Mouse (Mus musculus) cerebellum, adult 2 months (tissue): ENCODE data around the gene Hcfc1r1. TPM values are rescaled to one million over a fixed set of nuclear protein-coding genes. Genes with fewer than 3 reads are reported as not detected.

Source experiments
- DNase-seq, 2 experiments: peaks; one replicate each; pipeline ENCODE4 v3.0.0; 2021
- H3K27ac ChIP-seq: fragments of 200-500 bp; 2 replicates; pipeline ENCODE4 v1.5.1; 2012; ENCODE audit warnings: low read length, control low read depth, inconsistent platforms; ENCODE audit not compliant: insufficient read depth
- H3K27me3 ChIP-seq: fragments of 200-500 bp; 2 replicates; pipeline ENCODE4 v1.6.1; 2012; ENCODE audit warnings: inconsistent platforms, mild to moderate bottlenecking, low read length, moderate library complexity; ENCODE audit not compliant: control insufficient read depth, insufficient read depth
- H3K4me1 ChIP-seq: fragments of 200-500 bp; 2 replicates; pipeline ENCODE4 v1.6.1; 2011; ENCODE audit warnings: low read length; ENCODE audit not compliant: control insufficient read depth, insufficient read depth
- H3K4me3 ChIP-seq: fragments of 200-500 bp; replicated peaks from 2 replicates; pipeline ENCODE3; 2011; ENCODE audit warnings: mild to moderate bottlenecking, low read depth, low read length, control low read depth; ENCODE audit not compliant: insufficient read depth
- CTCF ChIP-seq: fragments of 200-500 bp; IDR thresholded peaks from 2 replicates; pipeline ENCODE4 v1.5.1; 2011; ENCODE audit warnings: low read depth, mild to moderate bottlenecking, control low read depth, low read length, moderate library complexity, borderline replicate concordance; ENCODE audit not compliant: insufficient read depth
- POLR2A ChIP-seq: fragments of 200-500 bp; IDR thresholded peaks from 2 replicates; pipeline ENCODE4 v1.6.1; 2011; ENCODE audit warnings: low read length, control low read depth, borderline replicate concordance; ENCODE audit not compliant: insufficient read depth
- WGBS: fragments of 180-500 bp; shearing (Covaris S2); methylation state at CpG from one replicate; pipeline ENCODE4 v1.1.7; 2018; 5-methylcytosine and 5-hydroxymethylcytosine counted together
- polyA plus RNA-seq: library from polyadenylated mRNA; depleted of rRNA; stranded (reverse); fragments of >200 nt; gene quantifications from 2 replicates; pipeline ENCODE4 v1.2.3, GENCODE M21; 2012; rRNA removed

Hcfc1r1 gene
- polyA plus RNA-seq, 1 experiment, result 173 TPM

GRCm38 (mm10) chr17:23704741-23705140 lies 31.3 kb downstream of the Hcfc1r1 start:
- TF ChIP-seq CTCF (no peak), POLR2A (no peak)
- 32% methylated on average over 7 of the region's 7 CpGs for WGBS
- no peak for DNase-seq
- Histone ChIP-seq H3K4me1 (no peaks in the 10 kb centered on the region; the same call in 1 of the 2 replicates), H3K4me3 (no peak overlapping the region), H3K27ac (no peak overlapping the region), H3K27me3 (no peaks in the 10 kb centered on the region)

- WGBS, result 76% methylated on average over 7 of the region's 7 CpGs
- Histone ChIP-seq H3K27ac (no peak overlapping the region), H3K4me3 (no peak overlapping the region), H3K27me3 (no peaks in the 10 kb centered on the region), H3K4me1 (no peaks in the 10 kb centered on the region; the same call in 1 of the 2 replicates)
- DNase-seq, result no peak
- TF ChIP-seq POLR2A (no peak), CTCF (no peak)
These were observed 32.2 kb downstream of the Hcfc1r1 start for GRCm38 (mm10) chr17:23705525-23706104.

GRCm38 (mm10) chr17:23706212-23706611 lies 32.8 kb downstream of the Hcfc1r1 start:
- no peaks in the 10 kb centered on the region for H3K27me3 ChIP-seq
- TF ChIP-seq POLR2A (no peak), CTCF (peak; percentile 90)
- WGBS, result 4% methylated on average over 3 of the region's 3 CpGs
- H3K4me3 ChIP-seq, result no peak overlapping the region
- no peak overlapping the region for H3K27ac ChIP-seq
- peak; percentile 76 to 84 for DNase-seq
- no peaks in the 10 kb centered on the region; the same call in 1 of the 2 replicates for H3K4me1 ChIP-seq

GRCm38 (mm10) chr17:23717003-23717402 lies 43.6 kb downstream of the Hcfc1r1 start:
- Histone ChIP-seq H3K27me3 (no peaks in the 10 kb centered on the region), H3K4me1 (no peaks in the 10 kb centered on the region), H3K4me3 (no peak overlapping the region), H3K27ac (no peak overlapping the region)
- TF ChIP-seq POLR2A (no peak), CTCF (no peak)
- 81% methylated on average over 2 of the region's 2 CpGs for WGBS
- DNase-seq, result no peak

GRCm38 (mm10) chr17:23719455-23719854 lies 46.1 kb downstream of the Hcfc1r1 start:
- Histone ChIP-seq H3K4me1 (no peaks in the 10 kb centered on the region), H3K27ac (no peak overlapping the region), H3K4me3 (no peak overlapping the region), H3K27me3 (no peaks in the 10 kb centered on the region)
- DNase-seq, result no peak
- no peak for TF ChIP-seq POLR2A
- no peak for TF ChIP-seq CTCF
- WGBS, result 27% methylated on average over 1 of the region's 1 CpGs

GRCm38 (mm10) chr17:23721886-23722285 lies 48.5 kb downstream of the Hcfc1r1 start:
- Histone ChIP-seq H3K27ac (no peak overlapping the region), H3K27me3 (no peaks in the 10 kb centered on the region), H3K4me3 (no peak overlapping the region), H3K4me1 (no peaks in the 10 kb centered on the region)
- WGBS, result 93% methylated on average over 2 of the region's 2 CpGs
- no peak for DNase-seq
- TF ChIP-seq CTCF (no peak), POLR2A (no peak)

- DNase-seq, result no peak
- H3K4me1 ChIP-seq, result no peaks in the 10 kb centered on the region
- 50% methylated on average over 7 of the region's 7 CpGs for WGBS
- no peak within 1 kb of the TSS for H3K4me3 ChIP-seq
- no peaks in the 10 kb centered on the region for H3K27me3 ChIP-seq
- no peak within 1 kb of the TSS for H3K27ac ChIP-seq
- TF ChIP-seq POLR2A (no peak), CTCF (no peak)
These were observed 49.2 kb downstream of the Hcfc1r1 start, which contains the start of gene 1520401A03Rik for GRCm38 (mm10) chr17:23722376-23723125. Gene 1520401A03Rik (minus strand): TSS chr17:23722783.

Other genes starting within 250 kb of the Hcfc1r1 start
- gene Vmn2r117, start 193.9 kb upstream of the Hcfc1r1 start, polyA plus RNA-seq, result not detected in 2 replicates
- 9.2 and 9.5 TPM in 2 replicates for gene Zfp213, start 109.4 kb upstream of the Hcfc1r1 start, polyA plus RNA-seq
- 25.6 and 27.2 TPM in 2 replicates for gene Zfp13, start 74.1 kb upstream of the Hcfc1r1 start, polyA plus RNA-seq
- gene Zscan10, start 72.7 kb upstream of the Hcfc1r1 start, polyA plus RNA-seq, result 0.13 and 0.16 TPM in 2 replicates
- 0.23 and 0.25 TPM in 2 replicates for gene Mmp25, start 28.3 kb upstream of the Hcfc1r1 start, polyA plus RNA-seq
- not detected in 2 replicates for gene Bicdl2, start 13.1 kb upstream of the Hcfc1r1 start, polyA plus RNA-seq
- gene Thoc6, start 286 bp downstream of the Hcfc1r1 start, polyA plus RNA-seq, result 16.1 and 17.1 TPM in 2 replicates
- gene Tnfrsf12a, start 3.9 kb downstream of the Hcfc1r1 start, polyA plus RNA-seq, result 29.1 and 31.3 TPM in 2 replicates
- gene Cldn6, start 5.7 kb downstream of the Hcfc1r1 start, polyA plus RNA-seq, result 0.11 and 0.13 TPM in 2 replicates
- 0.52 and 0.79 TPM in 2 replicates for gene Cldn9, start 10.4 kb downstream of the Hcfc1r1 start, polyA plus RNA-seq
- 0.64 and 1.1 TPM in 2 replicates for gene 1520401A03Rik, start 49.2 kb downstream of the Hcfc1r1 start, polyA plus RNA-seq
- gene Pkmyt1, start 52.7 kb downstream of the Hcfc1r1 start, polyA plus RNA-seq, result 10.3 and 10.6 TPM in 2 replicates
- gene Paqr4, start 67.3 kb downstream of the Hcfc1r1 start, polyA plus RNA-seq, result 92.0 and 104 TPM in 2 replicates
- 0.57 and 0.84 TPM in 2 replicates for gene Kremen2, start 72.2 kb downstream of the Hcfc1r1 start, polyA plus RNA-seq
- gene Flywch1, start 98.0 kb downstream of the Hcfc1r1 start, polyA plus RNA-seq, result 341 and 366 TPM in 2 replicates
- gene Flywch2, start 112.5 kb downstream of the Hcfc1r1 start, polyA plus RNA-seq, result 50.5 and 54.8 TPM in 2 replicates
- gene Srrm2, start 116.9 kb downstream of the Hcfc1r1 start, polyA plus RNA-seq, result 711 and 720 TPM in 2 replicates
- gene Elob, start 155.5 kb downstream of the Hcfc1r1 start, polyA plus RNA-seq, result 621 and 628 TPM in 2 replicates
- gene Prss33, start 162.5 kb downstream of the Hcfc1r1 start, polyA plus RNA-seq, result 0.25 TPM in 1 of 2 replicates, not detected in the other
- not detected in 2 replicates for gene Prss32, start 170.3 kb downstream of the Hcfc1r1 start, polyA plus RNA-seq
- gene Prss41, start 170.6 kb downstream of the Hcfc1r1 start, polyA plus RNA-seq, result 1.6 and 2.3 TPM in 2 replicates
- not detected in 2 replicates for gene Prss21, start 194.5 kb downstream of the Hcfc1r1 start, polyA plus RNA-seq
- gene Dcpp1, start 207.3 kb downstream of the Hcfc1r1 start, polyA plus RNA-seq, result not detected in 2 replicates
- gene Dcpp2, start 207.3 kb downstream of the Hcfc1r1 start, polyA plus RNA-seq, result not detected in 2 replicates
- not detected in 2 replicates for gene Dcpp3, start 243.9 kb downstream of the Hcfc1r1 start, polyA plus RNA-seq